Mouse (Mus musculus) stomach, embryonic 14.5 days (tissue): ENCODE measurements around the gene Cavin2. TPM values are rescaled to one million over a fixed set of nuclear protein-coding genes. Genes with fewer than 3 reads are reported as not detected.

Source experiments
- ATAC-seq: fragments of 200-750 bp; cut with Nextera tagmentation; 2 replicates; pipeline ENCODE4 v1.8.0; 2017; ENCODE audit warnings: low read depth, moderate TSS enrichment; ENCODE audit not compliant: insufficient number of reproducible peaks, insufficient read depth, low FRiP score
- H3K27ac ChIP-seq: fragments of 300-500 bp; sonication (generic); 2 replicates; pipeline ENCODE4 v1.5.1; 2014; ENCODE audit warnings: mild to moderate bottlenecking, low read length, moderate library complexity, mixed read lengths
- H3K27me3 ChIP-seq: fragments of 300-500 bp; sonication (generic); 2 replicates; pipeline ENCODE4 v1.6.1; 2014; ENCODE audit warnings: low read length, control low read depth, mixed read lengths; ENCODE audit not compliant: control insufficient read depth, insufficient read depth
- H3K36me3 ChIP-seq: fragments of 300-500 bp; sonication (generic); 2 replicates; pipeline ENCODE4 v1.6.1; 2014; ENCODE audit warnings: mild to moderate bottlenecking, control low read depth, low read length, moderate library complexity, mixed read lengths; ENCODE audit not compliant: control insufficient read depth, insufficient read depth
- H3K4me1 ChIP-seq: fragments of 300-500 bp; sonication (generic); 2 replicates; pipeline ENCODE4 v1.6.1; 2014; ENCODE audit warnings: low read length, control low read depth, mixed read lengths; ENCODE audit not compliant: control insufficient read depth, insufficient read depth
- H3K4me2 ChIP-seq: fragments of 300-500 bp; sonication (generic); replicated peaks from 2 replicates; pipeline ENCODE4 v1.6.1; 2014; ENCODE audit warnings: low read depth, low read length, control low read depth
- H3K4me3 ChIP-seq: fragments of 300-500 bp; sonication (generic); 2 replicates; pipeline ENCODE4 v1.5.1; 2014; ENCODE audit warnings: low read depth, low read length, control low read depth
- H3K9ac ChIP-seq: fragments of 300-500 bp; sonication (generic); replicated peaks from 2 replicates; pipeline ENCODE4 v1.6.1; 2014; ENCODE audit warnings: low read depth, mild to moderate bottlenecking, control low read depth, low read length, moderate library complexity, mixed read lengths
- H3K9me3 ChIP-seq: fragments of 300-500 bp; sonication (generic); 2 replicates; pipeline ENCODE4 v1.6.1; 2016; ENCODE audit warnings: low read depth, low read length, control low read depth; ENCODE audit not compliant: control insufficient read depth
- WGBS: fragments of 180-500 bp; shearing (Covaris S2); extraction: QIAGEN DNeasy Blood & Tissue Kit; methylation state at CpG from one replicate; pipeline ENCODE4 v1.1.7; 2014; 5-methylcytosine and 5-hydroxymethylcytosine counted together
- polyA plus RNA-seq: library from polyadenylated mRNA; unstranded; fragments of >200 nt; fragmentation: Nextera tagmentation; extraction: Ambion mirVana; gene quantifications from 2 replicates; pipeline ENCODE4 v1.2.1, GENCODE M21; 2014

Cavin2 gene
- polyA plus RNA-seq, 1 experiment from 2014 or later = 88.5 TPM

DNA sequence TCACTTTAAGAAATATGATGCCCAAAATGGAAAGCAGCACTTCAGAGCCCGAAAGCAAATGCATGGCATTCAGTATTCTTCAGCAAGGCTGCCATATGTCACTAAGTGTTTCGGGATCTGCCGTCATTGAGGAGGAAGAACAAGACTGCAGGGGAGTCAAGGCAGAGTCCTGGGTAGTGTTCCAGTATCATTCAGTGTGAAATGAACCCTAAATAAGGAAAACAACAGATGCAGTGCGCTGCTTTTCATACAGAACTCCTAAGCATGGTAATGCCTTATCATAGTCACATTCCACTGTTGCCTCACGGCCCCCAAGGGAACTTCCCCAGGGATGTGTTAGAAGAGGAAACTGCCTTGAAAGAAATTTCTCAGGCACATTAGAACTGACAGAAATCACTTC, 21.8 kb upstream of the Cavin2 start:
- Histone ChIP-seq H3K36me3 (no peaks in the 10 kb centered on the region), H3K4me2 (no peak overlapping the region), H3K9me3 (no peaks in the 10 kb centered on the region), H3K9ac (no peak overlapping the region), H3K4me1 (peaks cover 25% of the 10 kb centered on the region), H3K4me3 (no peak overlapping the region), H3K27me3 (no peaks in the 10 kb centered on the region), H3K27ac (no peak overlapping the region)
- WGBS = 45% methylated on average over 5 of the region's 5 CpGs
- no peak for ATAC-seq

DNA sequence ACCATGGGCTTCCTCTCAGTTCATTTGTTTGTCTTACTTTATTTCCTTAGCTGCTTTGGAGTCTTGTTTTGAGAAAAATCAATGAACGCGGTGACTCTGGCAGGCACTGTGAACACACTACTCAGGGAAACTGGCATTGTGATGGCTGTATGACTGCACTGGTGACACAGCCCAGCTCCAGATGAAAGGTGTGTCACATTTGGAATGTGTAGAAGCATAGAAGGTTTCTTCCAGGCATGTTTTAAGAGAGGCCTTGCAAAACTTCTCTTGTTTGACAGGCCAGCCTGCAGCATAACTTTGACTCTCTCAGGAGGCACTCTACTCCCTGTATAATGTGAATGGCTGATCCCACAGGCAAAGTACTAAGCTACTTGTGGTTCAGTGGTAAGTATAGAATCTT, 20.7 kb upstream of the Cavin2 start:
- Histone ChIP-seq H3K4me1 (peaks cover 25% of the 10 kb centered on the region), H3K27ac (no peak overlapping the region), H3K4me2 (no peak overlapping the region), H3K36me3 (no peaks in the 10 kb centered on the region), H3K4me3 (no peak overlapping the region), H3K9me3 (no peaks in the 10 kb centered on the region), H3K27me3 (no peaks in the 10 kb centered on the region), H3K9ac (no peak overlapping the region)
- 62% methylated on average over 2 of the region's 2 CpGs for WGBS
- no peak for ATAC-seq

DNA sequence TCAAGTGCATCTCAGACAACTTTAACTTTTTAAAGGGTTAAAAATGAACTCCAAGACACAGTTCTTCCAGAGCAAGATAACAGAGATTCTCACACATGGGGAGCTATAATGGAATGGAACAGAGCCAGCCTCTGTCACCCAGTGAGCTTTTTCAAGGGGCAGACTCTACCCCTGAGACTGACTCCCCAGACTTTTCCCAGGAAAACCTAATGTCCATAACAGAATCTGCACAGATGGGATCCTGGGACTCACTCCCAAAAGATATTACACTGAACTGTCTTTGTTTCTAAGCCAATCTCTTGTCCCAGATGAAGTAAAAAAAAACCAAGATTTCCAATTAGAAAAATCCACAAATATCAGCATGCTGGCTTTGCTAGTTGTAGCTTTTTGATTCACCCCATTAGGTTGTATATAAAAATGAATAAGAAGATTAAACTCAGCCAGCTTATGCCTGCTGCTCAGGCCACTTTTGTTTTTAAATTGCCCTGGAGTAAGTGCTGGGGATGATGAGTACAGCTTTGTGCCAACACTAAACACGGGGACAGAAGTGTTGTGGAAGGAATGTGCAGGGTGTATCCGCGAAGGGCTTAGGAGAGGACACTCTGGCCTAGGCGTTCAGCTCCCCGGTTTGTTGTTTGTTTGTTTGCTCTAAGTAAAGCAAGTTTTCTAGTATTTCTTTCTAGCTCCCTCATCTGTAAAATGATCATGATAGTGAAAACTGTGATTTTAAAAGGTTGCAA, 18.6 kb upstream of the Cavin2 start:
- 58% methylated on average over 5 of the region's 5 CpGs for WGBS
- H3K4me3 ChIP-seq = no peak overlapping the region
- H3K9ac ChIP-seq = no peak overlapping the region
- H3K27ac ChIP-seq = no peak overlapping the region
- no peak for ATAC-seq
- no peak overlapping the region for H3K4me2 ChIP-seq
- no peaks in the 10 kb centered on the region for H3K9me3 ChIP-seq
- H3K27me3 ChIP-seq = no peaks in the 10 kb centered on the region
- peaks cover 17% of the 10 kb centered on the region for H3K4me1 ChIP-seq
- H3K36me3 ChIP-seq = no peaks in the 10 kb centered on the region

DNA sequence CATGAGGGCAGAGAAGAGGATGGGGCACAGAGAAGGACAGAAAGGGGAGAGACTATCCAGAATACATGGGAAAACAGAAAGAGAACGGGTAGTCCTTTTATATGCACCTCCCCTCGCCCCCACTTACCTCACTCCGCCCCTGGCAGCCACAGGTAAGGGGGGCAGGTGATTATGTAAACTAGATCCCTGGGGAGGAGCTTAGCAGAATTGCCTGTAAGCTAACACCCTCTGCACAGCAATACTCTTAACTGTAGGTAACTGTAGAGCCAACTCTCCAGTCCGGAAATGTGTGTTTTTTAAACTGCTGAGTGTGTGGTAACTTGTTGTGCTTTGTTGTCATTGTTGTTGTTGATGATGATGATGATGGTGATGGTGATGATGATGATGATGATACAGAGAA, 17.1 kb upstream of the Cavin2 start:
- 44% methylated on average over 4 of the region's 4 CpGs for WGBS
- Histone ChIP-seq H3K27me3 (no peaks in the 10 kb centered on the region), H3K9me3 (no peaks in the 10 kb centered on the region), H3K4me2 (no peak overlapping the region), H3K27ac (no peak overlapping the region), H3K9ac (no peak overlapping the region), H3K36me3 (no peaks in the 10 kb centered on the region), H3K4me1 (0 out of 2 replicates have a peak, but pooled peaks cover 9% of the 10 kb centered on the region), H3K4me3 (no peak overlapping the region)
- ATAC-seq = no peak

DNA sequence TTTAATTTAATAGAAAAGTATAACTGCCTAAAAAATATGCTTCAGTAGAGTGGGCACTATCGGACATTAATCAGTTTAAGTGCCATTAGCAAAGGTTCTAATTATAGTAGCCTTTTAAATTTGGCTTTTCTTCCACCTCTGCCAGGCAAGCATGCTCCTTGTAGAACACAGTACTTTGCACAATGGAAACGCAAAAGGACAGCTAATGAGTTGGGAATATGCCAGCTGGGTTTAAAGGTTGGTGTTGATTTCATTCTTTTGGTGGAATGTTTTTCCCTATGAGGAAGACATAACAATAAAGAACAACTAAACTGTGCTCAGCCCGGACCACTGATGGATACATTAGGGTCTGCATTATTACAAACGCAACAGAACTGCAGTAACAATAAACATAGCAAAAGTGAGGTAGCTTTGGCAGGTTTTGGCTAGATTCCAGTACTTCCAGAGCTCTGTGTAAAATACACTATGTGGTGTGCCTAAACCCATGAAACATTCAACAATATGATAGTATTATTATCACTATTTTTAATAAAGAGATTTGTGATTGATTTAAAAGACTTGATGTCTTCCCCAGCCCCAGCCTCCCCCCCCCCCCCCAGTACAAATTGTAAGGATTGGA, 16.2 kb upstream of the Cavin2 start:
- H3K9me3 ChIP-seq = no peaks in the 10 kb centered on the region
- H3K4me3 ChIP-seq = no peak overlapping the region
- no peak overlapping the region for H3K4me2 ChIP-seq
- H3K4me1 ChIP-seq = 0 out of 2 replicates have a peak, but pooled peaks cover 9% of the 10 kb centered on the region
- H3K27me3 ChIP-seq = no peaks in the 10 kb centered on the region
- no peaks in the 10 kb centered on the region for H3K36me3 ChIP-seq
- 54% methylated on average over 4 of the region's 4 CpGs for WGBS
- no peak for ATAC-seq
- no peak overlapping the region for H3K27ac ChIP-seq
- H3K9ac ChIP-seq = no peak overlapping the region

DNA sequence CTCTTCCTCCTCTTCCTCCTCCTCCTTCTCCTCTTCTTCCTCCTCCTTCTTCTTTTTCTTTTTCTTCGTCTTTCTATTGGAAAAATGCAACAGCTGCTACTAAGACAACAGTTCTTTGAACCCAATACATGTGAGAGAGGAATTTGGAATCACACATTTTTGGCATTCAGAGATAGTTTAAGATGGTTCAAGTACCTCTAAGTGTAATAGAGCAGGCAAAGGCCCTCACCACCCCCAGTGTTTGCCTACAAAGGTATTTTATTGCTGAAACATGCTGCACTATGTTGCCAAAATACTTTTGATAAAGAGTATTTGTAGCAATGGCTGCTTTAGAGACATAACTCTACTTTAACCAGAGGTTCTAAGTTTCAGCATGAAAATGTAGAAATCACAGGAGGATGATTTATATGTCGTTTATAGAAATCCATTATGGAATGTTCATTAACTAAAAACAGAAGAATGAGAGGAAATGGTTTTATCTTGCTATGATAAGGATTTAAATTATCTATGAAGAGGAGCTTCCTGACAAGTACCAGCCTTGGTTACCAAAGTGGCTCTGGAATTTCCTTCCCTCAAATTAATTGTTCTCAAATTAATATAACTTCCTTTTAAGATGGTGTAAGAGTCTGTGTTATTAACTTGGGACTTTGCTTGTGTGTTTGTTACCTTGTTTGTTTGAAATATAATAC, 10.9 kb upstream of the Cavin2 start:
- H3K4me3 ChIP-seq = no peak overlapping the region
- H3K9ac ChIP-seq = no peak overlapping the region
- H3K9me3 ChIP-seq = no peaks in the 10 kb centered on the region
- no peak overlapping the region for H3K4me2 ChIP-seq
- no peaks in the 10 kb centered on the region for H3K27me3 ChIP-seq
- H3K27ac ChIP-seq = no peak overlapping the region
- H3K4me1 ChIP-seq = no peaks in the 10 kb centered on the region
- H3K36me3 ChIP-seq = no peaks in the 10 kb centered on the region
- ATAC-seq = no peak
- WGBS = 79% methylated on average over 2 of the region's 2 CpGs

DNA sequence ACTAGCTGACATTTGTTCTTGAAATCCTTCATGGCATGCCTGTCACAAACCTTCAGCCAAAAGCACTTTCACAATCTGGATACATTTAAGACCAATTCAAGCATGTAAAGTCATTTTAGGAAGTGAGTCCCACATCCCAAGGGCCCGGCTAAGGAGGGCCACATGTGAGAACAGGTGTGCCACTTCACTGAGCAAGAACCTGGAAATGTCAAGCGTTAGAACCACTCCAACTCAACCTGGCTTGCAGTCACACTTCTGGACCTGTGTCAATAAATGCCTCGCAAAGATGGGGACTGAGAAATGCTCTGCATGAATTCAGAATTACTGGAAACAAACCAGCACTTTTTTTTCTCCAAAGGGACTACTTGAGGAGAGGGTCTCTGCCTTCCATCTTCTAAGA, 725 bp upstream of the Cavin2 start:
- peak overlapping the region; percentile 62 for H3K4me2 ChIP-seq
- ATAC-seq = no peak

DNA sequence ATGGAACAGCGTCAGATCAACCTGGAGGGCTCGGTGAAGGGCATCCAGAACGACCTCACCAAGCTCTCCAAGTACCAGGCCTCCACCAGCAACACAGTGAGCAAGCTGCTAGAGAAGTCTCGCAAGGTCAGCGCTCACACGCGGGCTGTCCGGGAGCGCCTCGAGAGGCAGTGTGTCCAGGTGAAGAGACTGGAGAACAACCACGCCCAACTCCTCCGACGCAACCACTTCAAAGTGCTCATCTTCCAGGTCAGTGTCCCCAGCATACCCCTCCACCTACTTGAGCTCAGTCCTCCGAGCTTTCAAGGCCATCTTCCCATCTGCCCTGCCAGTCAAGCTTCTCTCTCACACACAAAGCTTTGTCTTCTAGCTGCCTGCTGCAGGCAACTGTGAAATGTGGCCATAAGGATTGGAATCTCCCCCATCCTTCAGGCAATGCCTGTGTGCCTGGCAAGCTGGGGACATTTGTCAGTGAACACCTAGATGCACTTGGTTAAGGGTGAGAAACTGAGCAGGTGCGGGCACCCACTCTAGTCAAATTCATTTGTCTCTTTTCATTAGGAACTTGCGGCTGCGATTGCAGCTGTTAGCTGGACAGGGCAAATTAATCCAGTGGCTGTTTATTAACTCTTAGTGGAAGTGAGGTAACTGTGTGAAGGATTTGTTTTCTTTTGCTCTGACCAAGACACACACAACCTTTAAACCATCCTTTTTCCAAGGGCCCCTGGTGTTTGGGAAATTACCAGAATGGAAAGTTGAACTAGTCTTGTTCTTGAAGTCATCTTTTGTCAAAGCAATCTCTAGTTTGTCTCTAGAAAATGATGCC, 907 bp downstream of the Cavin2 start:
- peak overlapping the region; percentile 62 for H3K4me2 ChIP-seq
- peak overlapping the region; percentile 59 for H3K9ac ChIP-seq
- peaks cover 13% of the 10 kb centered on the region; the same call in 1 of the 2 replicates for H3K4me1 ChIP-seq
- H3K9me3 ChIP-seq = no peaks in the 10 kb centered on the region
- H3K4me3 ChIP-seq = peak overlapping the region; percentile 35
- 56% methylated on average over 17 of the region's 17 CpGs for WGBS
- H3K27ac ChIP-seq = peak overlapping the region; percentile 98
- peak; percentile 47 for ATAC-seq
- H3K27me3 ChIP-seq = no peaks in the 10 kb centered on the region
- no peaks in the 10 kb centered on the region for H3K36me3 ChIP-seq

More for the DNA sequence above, 725 bp upstream of the Cavin2 start:
- Histone ChIP-seq H3K9me3 (no peaks in the 10 kb centered on the region), H3K4me3 (no peak overlapping the region), H3K9ac (no peak overlapping the region), H3K4me1 (peaks cover 13% of the 10 kb centered on the region; the same call in 1 of the 2 replicates), H3K36me3 (no peaks in the 10 kb centered on the region), H3K27me3 (no peaks in the 10 kb centered on the region), H3K27ac (peak overlapping the region; percentile 98)
- WGBS = 46% methylated on average over 3 of the region's 3 CpGs
